Mouse (Mus musculus) embryonic fibroblast, embryonic 13.5 days (primary cell): ENCODE data around the gene Sec24d. TPM values are rescaled to one million over a fixed set of nuclear protein-coding genes. Genes with fewer than 3 reads are reported as not detected.
A peak's percentile ranks its signal among the peaks of the same experiment; 100 is the strongest.
"Not testable (repeated sequence)": the region's sequence is repeated elsewhere in the genome, so short reads cannot be mapped to it uniquely, and the experiment has no call there.

ENCODE experiments used
- H3K27ac ChIP-seq: 2 replicates; pipeline ENCODE4 v1.5.1; 2012; ENCODE audit warnings: low read length, control low read depth, inconsistent platforms; ENCODE audit not compliant: insufficient read depth
- H3K4me1 ChIP-seq: 2 replicates; pipeline ENCODE4 v1.6.1; 2011; ENCODE audit warnings: low read length; ENCODE audit not compliant: control insufficient read depth, insufficient read depth
- H3K4me3 ChIP-seq: 2 replicates; pipeline ENCODE4 v1.5.1; 2011; ENCODE audit warnings: mild to moderate bottlenecking, control low read depth, low read length; ENCODE audit not compliant: insufficient read depth
- CTCF ChIP-seq: IDR thresholded peaks from 2 replicates; pipeline ENCODE4 v1.5.1; 2011; ENCODE audit warnings: mild to moderate bottlenecking, control low read depth, low read length, moderate library complexity, borderline replicate concordance; ENCODE audit not compliant: insufficient read depth
- POLR2A ChIP-seq: IDR thresholded peaks from 2 replicates; pipeline ENCODE4 v1.6.1; 2011; ENCODE audit warnings: low read depth, mild to moderate bottlenecking, control low read depth, low read length, moderate library complexity
- polyA plus RNA-seq: library from polyadenylated mRNA; stranded (reverse); fragments of >200 nt; gene quantifications from 2 replicates; pipeline ENCODE4 v1.2.4, GENCODE M21; 2011; ENCODE audit warnings: low read depth; ENCODE audit not compliant: missing spikeins, insufficient read length

Sec24d gene
- polyA plus RNA-seq, 1 experiment = 157 TPM

- TF ChIP-seq CTCF (no peak), POLR2A (no peak)
- Histone ChIP-seq H3K4me1 (no peaks in the 10 kb centered on the region), H3K27ac (no peak overlapping the region), H3K4me3 (no peak overlapping the region)
These were observed 109.3 kb downstream of the Sec24d start for GRCm38 (mm10) chr3:123376562-123376961.

GRCm38 (mm10) chr3:123384435-123384834 is 117.2 kb downstream of the Sec24d start:
- no peak overlapping the region for H3K27ac ChIP-seq
- no peak overlapping the region for H3K4me3 ChIP-seq
- no peak for TF ChIP-seq CTCF
- TF ChIP-seq POLR2A = no peak
- no peaks in the 10 kb centered on the region for H3K4me1 ChIP-seq

GRCm38 (mm10) chr3:123385118-123385485 is 117.8 kb downstream of the Sec24d start:
- Histone ChIP-seq H3K4me1 (no peaks in the 10 kb centered on the region), H3K4me3 (peak overlapping the region; percentile 95), H3K27ac (no peak overlapping the region)
- TF ChIP-seq POLR2A = no peak
- no peak for TF ChIP-seq CTCF

GRCm38 (mm10) chr3:123385486-123386156 is 118.4 kb downstream of the Sec24d start, which contains the start of gene Mettl14:
Gene Mettl14, minus strand, starts transcription at chr3:123386108.
- H3K4me3 ChIP-seq = peak within 1 kb of the TSS; percentile 95
- peak within 1 kb of the TSS; percentile 66 for H3K27ac ChIP-seq
- TF ChIP-seq CTCF (no peak), POLR2A (peak; percentile 86)
- no peaks in the 10 kb centered on the region for H3K4me1 ChIP-seq

- H3K4me1 ChIP-seq = not testable (repeated sequence)
- H3K27ac ChIP-seq = peak overlapping the region; percentile 66
- H3K4me3 ChIP-seq = peak overlapping the region; percentile 73
These were observed 119.0 kb downstream of the Sec24d start for GRCm38 (mm10) chr3:123386157-123386780.

- Histone ChIP-seq H3K4me1 (no peaks in the 10 kb centered on the region), H3K4me3 (no peak overlapping the region), H3K27ac (no peak overlapping the region)
- TF ChIP-seq POLR2A (no peak), CTCF (no peak)
These were observed 123.9 kb downstream of the Sec24d start for GRCm38 (mm10) chr3:123391180-123391579.

- Histone ChIP-seq H3K4me3 (no peak overlapping the region), H3K4me1 (no peaks in the 10 kb centered on the region), H3K27ac (no peak overlapping the region)
- no peak for TF ChIP-seq POLR2A
These were observed 128.4 kb downstream of the Sec24d start for GRCm38 (mm10) chr3:123395611-123396010.

GRCm38 (mm10) chr3:123397562-123398481 is 130.6 kb downstream of the Sec24d start:
- H3K4me1 ChIP-seq = no peaks in the 10 kb centered on the region
- H3K4me3 ChIP-seq = no peak overlapping the region
- TF ChIP-seq CTCF (no peak), POLR2A (no peak)
- H3K27ac ChIP-seq = peak overlapping the region; percentile 31; the same call in 1 of the 2 replicates

GRCm38 (mm10) chr3:123404945-123405344 is 137.7 kb downstream of the Sec24d start:
- Histone ChIP-seq H3K4me3 (no peak overlapping the region), H3K27ac (no peak overlapping the region), H3K4me1 (no peaks in the 10 kb centered on the region)
- TF ChIP-seq POLR2A (no peak), CTCF (no peak)

GRCm38 (mm10) chr3:123411821-123412578 is 144.7 kb downstream of the Sec24d start:
- Histone ChIP-seq H3K4me3 (no peak overlapping the region), H3K27ac (no peak overlapping the region), H3K4me1 (no peaks in the 10 kb centered on the region)
- TF ChIP-seq POLR2A = no peak
- no peak for TF ChIP-seq CTCF
